Mouse (Mus musculus) cerebellum, adult (tissue): ENCODE data around the gene Sbsn.

ENCODE experiments used
- ATAC-seq: cut with Nextera tagmentation; 2 replicates; pipeline ENCODE4 v1.9.2; 2017; ENCODE audit warnings: mild to moderate bottlenecking, moderate library complexity, mixed read lengths; ENCODE audit not compliant: insufficient number of reproducible peaks, low FRiP score, low TSS enrichment

The Sbsn gene

DNA sequence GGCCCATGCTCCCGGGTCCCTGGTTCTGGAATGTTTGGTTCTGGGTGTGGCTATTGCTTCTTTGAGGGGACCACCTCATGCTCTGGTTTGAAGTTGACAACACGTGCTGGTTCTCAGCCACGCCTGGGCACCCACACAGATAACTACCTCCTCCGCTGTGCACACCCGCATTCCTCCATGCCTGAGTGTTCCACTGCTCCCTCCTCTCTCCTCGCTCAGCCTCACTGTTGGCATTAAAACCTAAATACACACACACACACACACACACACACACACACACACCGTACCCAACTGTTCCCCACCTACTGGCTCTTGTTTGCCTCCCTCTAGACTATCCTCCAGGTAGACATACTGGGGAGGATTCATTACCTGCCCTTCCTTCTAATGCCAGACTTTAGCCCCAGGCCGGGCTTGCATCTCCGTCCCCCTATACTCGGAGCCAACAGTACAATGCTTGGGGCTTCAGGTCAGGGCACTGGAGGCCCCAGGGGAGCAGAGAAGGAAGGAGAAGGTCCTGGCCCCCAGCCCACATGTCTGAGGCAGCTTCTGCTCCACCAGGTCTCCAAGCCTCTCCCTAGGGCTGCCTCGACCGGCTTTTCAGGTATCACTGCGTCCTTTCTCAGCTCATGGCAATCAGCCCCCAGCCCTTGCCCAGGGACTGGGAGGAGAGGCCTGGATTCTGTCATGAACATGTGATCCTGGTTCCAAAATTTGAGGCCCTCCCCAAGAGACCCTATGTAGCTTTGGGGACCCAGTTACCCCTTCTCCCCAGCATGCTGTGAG is 1.3 kb upstream of the Sbsn start:
- ATAC-seq, result no peak

DNA sequence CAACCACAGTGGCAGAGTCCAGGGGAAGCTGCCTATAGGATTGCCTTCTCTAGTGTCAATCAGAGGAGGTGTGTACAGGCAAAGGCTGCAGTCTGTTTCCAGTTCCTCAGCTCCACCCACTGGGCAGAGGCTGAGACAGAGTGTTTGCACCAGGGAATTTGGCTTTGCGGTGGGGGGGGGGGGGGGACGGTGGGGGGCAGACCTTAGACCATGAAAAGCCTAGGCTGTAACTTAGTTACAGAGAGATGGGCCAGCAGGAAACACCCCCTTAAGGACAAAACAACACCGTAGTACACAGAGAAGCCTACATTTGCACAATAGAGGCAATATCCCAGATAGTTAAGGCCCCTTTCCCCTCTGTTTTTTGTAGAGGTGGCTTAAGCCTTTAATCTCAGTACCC is 5.7 kb downstream of the Sbsn start:
- no peak for ATAC-seq

DNA sequence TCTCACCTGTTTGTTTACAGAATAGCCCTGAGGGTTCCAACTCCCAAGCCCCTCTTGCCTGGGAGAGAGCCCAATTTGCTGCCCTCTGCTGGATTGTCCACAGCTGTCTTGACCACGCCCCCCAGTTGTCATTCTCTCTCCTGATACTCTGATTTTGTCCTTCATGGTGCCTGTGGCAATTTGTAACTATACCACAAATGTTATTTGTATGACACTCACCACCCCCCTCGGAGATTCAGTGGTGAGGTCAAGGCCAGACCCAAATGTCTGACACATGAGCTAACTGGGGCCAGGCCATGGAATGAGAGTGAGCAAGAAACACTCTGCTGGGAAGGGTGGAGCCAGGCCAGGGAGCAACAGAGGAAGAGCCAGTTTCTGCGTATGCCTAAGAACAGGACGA is 7.6 kb downstream of the Sbsn start:
- ATAC-seq, result no peak

DNA sequence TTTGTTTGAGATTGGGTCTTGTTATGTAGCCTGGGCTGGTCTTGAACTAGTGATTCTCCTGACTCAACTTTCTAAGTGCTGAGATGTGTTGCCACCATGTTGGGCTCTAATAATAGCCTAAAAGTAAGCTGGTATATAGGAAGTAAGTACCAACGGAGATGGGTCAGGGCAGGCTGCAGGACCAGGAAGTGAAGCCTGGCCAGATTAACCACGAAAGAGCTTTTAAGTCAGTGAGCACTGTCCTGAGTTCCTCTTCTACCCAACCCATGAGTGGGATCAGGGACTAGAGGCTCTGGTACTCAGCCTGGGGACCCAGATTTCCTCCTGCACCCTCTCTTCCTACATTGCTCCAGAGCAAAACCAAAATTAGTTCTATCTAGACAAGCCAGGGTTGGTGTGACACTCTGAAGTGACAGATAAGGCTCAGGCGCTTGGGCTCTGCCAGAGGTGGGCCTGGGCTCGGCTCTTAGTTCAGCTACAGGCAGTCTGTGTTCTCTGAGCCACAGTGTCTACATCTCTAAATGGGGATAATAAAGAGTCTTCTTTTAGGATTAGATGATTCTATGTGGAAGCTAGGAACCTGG is 10.6 kb downstream of the Sbsn start:
- no peak for ATAC-seq

DNA sequence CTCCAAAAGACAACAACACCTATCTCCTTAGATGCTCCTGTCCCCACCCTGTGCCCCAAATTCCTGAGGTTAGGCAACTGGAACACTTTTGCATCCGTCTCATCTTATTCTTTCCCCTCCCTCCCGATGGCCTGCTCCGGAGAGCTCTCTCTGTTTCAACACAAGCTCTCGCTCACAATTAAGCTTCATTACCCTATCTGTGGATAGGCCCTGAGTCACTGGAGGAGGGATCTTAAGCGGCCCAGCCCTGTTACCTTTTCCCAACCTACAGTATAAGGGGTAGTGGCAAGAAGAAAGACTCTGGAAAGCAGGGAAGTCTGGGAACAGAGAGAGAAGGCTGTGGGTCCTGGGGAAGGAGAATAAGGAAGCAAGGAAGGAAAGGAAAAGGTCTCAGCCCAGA is 12.2 kb downstream of the Sbsn start, which contains the start of gene Dmkn:
Dmkn (plus strand) TSS at position 301 of the 400 bp plus-strand sequence.
- no peak for ATAC-seq

DNA sequence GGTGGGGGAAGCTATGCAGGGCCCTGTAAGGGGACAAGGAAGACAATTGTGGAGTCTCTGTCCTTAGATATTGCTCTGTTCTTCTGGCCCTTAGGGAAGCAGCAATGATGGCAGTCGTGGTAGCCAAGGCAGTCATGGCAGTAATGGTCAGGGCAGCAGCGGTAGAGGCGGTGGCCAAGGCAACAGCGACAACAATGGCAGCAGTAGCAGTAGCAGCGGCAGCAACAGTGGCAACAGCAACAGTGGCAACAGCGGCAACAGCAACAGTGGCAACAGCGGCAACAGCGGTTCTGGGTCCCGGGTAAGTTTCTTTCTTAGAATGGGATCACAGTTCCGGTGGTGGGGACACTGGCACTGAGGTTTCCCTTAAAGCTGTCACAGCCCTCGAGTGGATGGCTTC is 13.9 kb downstream of the Sbsn start:
- ATAC-seq, result no peak

DNA sequence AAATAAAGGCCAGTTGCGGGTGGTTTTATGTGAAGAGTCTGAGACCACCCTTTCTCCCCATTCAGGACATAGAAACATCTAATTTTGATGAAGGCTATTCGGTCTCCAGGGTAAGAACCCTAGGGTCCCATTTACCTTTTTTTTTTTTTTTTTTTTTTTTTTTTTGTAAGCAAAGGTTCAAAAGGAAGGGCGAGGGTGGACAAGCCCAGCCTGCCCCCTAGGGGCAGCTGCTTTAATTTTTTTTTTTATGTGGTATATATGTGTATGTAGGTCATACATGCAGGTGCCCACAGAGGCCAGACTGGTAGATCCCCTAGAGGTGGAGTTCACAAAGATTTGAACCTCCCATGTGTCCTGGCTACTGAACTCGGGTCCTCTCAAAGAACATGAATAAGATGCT is 15.1 kb downstream of the Sbsn start:
- no peak for ATAC-seq

DNA sequence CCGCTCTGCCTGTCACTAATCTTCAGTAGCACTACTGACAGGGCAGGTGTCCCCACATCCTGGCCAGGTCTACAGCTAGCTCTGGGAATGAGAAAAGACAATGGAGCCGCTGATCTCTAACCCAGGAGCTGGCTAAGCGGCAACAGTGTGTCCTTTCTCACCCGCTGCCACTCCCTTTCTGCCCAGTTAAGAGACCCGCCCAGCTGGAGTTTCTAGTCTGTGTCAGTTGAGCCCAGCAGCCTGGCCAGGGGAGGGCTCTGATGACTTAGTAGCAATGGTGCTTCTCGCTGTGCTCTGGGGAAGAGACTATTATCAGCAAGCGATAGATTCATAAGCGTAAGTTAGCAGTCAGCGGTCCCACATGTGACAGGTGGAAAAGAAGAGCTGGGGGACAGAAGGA is 18.0 kb downstream of the Sbsn start:
- ATAC-seq, result no peak

DNA sequence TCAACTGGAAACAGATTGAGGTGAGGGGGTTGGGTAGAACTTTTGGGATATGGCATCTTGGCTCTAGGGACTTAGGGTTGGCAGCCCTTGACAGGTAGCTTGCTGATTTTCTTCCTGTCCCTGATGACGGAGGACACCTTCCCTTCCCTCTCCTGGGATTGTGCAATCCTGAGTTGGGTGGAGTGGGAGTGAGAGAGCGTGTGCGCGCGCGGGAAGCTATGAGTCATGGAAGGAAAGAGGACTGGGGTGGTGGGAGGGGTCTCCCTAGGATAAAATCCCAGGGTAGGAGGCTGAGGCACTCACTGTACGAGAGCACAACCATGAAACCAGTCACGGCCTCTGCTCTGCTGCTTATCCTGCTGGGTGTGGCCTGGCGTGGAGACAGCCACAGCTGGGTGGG is 24.8 kb downstream of the Sbsn start:
- no peak for ATAC-seq

DNA sequence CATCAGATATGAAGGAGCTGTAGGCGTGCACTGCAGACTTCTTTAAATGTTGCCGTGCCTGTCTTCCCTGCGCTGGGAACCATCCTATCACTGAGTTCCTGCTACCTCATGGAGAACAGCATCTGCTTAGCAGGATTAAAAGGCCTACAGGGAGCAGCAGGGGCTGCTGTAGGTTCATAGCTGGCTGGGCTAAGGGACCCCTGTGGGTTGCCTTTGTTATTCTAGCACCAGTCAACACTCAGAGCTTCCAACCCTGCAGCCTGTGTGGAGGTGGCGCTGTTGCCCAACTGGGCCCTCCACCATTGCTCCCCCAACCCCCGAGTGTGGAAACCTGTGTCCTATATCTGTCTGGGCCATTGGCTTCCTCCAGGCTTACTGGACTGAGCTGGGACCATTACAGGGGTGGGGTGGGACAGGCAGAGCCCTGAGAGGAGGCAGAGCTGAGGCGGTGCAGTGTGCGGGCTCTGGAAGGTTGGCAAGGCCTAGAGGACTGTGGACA is 25.9 kb downstream of the Sbsn start:
- no peak for ATAC-seq

DNA sequence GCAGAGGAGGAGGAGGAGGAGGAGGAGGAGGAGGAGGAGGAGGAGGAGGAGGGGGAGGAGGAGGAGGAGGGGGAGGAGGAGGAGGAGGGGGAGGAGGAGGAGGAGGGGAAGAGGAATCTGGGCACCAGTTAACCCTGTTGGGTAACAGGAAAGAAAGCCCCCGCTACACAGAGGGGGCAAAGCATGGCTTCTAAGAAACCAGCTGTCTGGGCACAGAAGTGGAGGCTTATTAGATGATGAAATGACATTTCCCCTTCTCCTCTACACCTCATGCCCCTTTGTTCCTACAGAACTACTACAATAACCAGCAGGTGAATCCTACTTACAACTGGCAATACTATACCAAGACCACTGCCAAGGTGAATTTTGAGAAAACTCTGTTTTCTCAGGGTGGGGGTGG is 26.6 kb downstream of the Sbsn start:
- ATAC-seq, result no peak

DNA sequence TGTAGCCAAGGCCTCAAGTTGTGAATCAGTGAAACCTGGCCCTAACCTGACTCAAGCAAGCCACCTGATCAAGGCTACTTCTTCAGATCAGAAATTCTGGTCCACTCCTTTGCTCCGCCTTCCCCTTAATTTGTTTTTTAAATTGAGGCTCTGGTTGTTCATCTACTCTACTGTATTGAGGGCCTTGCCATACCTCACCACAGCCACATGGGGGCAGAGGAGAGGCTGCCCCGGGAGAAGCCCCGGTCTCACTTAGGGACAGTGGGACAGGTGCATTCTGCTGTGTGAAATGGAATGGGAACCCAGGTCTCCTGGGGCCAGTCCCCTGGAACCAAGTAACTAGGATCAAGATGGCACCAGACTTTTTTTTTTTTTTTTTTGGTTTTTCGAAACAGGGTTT is 30.5 kb downstream of the Sbsn start:
- ATAC-seq, result no peak

DNA sequence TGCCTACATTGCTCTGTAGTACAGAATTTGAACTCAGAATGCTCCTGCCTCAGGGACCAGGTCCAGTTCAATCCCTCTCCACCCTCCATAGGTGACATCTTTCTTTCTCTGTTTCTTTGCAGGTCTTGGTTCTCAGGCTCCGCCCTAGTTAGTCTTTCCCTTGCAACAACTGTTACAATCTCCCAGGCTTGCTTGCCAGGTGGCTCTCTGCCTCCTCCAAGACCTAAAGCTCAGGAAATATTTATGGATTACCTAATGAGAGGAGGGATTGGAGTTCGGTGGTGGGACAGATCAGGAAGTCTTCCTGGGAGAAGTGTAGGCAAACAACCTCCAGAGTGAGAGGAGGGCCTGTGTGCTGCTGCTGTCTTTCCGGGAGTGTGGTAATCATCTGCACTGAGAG is 31.4 kb downstream of the Sbsn start:
- ATAC-seq, result no peak

DNA sequence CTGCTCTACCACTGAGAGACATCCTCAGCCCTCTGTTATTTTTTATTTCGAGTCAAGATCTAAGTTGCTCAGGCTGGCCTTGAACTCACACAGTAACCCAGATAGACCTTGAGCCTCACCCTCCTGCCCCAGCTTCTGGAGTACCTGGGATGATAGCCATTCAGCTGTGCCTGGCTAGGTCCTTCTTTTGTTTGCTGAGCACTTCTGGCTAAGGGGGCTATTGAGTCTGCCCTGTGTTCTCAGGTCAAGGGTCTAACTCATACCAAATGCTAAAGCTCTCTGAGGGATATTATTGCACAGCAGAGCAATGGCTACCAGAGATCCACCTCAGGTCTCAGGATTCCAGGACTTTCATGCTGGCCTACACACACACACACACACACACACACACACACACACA is 33.9 kb downstream of the Sbsn start:
- no peak for ATAC-seq

DNA sequence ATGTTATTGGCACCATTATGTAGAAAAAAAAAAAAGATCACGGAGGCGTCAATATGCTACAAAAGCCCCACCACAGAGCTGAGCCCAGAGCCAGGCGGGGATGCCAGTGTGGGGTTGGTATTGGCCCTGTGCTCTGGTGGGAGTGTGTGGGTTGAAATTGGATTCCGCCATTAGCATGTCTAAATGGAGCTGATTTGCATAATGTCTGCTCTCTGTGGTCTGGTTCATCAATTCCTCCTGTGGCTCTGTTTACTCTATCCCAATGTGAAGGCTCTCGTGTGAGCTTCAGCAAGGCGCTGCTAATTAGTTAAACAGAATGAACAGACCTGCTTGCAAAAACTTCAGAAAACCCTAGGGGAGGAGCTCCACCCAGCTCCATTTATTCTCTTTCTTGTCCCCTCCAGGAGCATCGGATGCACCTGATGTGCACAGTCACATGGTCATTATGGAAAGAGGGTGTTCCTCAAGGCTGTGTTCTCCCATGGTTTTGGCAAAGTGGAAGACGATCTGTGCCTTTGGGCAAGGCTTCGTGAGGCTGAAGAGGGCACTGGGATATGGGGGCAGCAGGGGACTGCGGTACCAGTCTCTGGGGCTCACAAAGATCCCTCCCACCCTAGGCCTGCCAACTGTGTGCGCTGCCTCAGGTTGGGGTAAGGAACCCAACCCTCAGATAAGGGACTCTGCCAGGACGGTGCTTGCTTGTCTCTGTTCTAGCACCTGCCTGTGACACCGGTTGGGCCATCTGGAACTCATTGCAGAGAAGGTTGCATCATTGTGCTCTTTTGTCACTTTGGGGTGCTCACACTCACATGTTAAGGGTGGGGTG is 34.7 kb downstream of the Sbsn start:
- no peak for ATAC-seq

DNA sequence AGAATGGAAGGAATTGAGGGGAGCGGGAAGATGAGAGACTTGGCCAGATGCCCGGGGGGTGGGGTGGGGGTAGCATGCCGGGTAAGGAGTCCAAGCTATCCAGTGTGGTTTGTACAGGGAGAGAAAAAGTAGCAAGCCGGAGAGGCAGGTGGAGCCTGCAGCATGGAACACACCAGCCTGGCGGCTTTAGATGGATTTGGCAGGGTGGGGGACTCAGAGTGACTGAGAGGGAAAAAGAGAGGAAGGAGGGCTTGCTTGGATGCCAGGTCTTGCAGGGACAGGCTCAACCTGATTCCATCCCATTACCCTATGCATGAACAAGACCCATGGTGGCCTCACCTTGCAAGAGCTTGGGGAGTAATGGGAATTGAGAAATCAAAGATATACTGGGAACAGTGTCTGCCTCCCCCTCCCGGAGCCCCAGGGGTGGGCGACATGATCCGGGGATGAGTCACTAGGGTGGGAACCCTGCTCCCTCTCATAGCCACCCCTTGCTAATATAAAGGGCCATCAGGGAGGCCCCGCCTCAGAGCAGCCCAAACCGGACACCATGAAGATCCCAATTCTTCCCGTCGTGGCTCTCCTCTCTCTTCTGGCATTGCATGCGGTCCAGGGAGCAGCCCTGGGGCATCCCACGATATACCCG is 36.2 kb downstream of the Sbsn start, which contains the start of gene Krtdap:
Krtdap (plus strand) TSS at position 520 of the 646 bp plus-strand sequence.
- no peak for ATAC-seq

DNA sequence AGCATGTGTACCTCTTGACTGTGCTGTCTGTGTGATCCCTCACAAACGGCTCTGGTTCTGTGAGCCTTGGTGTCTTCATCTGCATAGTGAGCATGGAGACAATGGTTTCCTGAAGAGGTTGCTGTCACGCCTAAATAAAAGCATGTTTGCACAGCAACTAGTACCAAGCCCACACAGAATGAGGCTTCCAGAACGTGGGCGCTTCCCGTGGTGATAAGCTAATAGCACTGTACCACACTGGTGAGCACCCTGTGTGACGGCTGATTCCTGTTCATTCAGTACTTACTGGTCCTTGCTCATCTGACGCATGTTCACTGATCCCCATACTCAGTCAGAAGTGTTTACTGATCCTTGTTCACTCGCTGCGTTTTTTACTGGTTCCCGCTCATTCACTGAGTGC is 38.9 kb downstream of the Sbsn start:
- no peak for ATAC-seq

DNA sequence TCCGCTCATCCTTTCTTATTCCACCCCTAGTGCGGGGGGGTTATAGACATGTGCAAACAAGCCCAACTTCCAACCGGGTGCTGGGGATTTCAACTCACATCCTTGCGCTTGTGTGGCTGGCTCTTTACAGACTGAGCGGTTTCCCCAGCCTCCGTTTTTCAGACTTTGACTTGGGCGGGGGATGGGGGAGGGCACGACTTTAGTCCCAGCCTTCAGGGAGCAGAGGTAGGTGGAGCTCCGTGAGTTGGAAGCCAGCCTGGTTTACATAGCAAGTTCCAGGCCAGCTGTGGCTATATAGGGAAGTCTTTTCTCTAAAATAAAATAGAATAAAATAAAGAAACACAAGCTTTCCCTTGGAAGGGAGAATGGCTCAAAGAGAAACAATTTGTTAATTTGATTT is 40.6 kb downstream of the Sbsn start:
- ATAC-seq, result no peak

DNA sequence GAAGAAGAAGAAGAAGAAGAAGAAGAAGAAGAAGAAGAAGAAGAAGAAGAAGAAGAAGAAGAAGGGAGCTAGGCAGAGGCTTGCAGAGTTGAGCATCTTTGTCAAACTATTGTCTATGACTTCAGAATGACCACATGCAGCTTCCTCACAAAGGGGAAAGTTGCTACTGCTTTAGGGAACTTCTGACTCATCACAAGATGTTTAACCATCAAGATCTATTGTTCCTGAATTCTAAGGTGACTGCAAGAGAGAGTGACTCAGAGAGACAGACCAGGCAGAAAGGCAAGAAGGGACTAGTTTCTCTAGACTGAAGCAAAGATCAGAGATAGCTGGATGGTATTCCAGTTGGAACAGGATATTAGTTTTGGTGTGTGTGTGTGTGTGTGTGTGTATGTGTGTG is 43.6 kb downstream of the Sbsn start:
- no peak for ATAC-seq

DNA sequence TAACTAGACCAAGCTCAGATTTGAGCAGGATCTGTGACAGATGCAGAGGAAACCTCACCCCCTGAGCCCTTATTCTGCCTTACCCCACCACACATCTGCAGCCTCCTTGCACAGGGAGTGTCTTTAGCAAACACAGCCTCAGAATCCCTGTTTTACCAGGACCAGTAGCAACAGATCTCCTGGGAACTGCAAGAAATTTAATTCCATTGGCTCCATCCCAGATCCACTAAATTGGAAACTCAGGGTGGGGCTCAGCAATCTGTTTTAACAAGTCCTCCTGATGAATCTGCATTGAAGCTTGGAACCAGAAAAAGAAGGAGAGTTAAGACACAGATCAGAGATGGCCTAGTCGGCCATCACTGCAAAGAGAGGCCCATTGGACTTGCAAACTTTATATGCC is 45.5 kb downstream of the Sbsn start:
- ATAC-seq, result no peak

DNA sequence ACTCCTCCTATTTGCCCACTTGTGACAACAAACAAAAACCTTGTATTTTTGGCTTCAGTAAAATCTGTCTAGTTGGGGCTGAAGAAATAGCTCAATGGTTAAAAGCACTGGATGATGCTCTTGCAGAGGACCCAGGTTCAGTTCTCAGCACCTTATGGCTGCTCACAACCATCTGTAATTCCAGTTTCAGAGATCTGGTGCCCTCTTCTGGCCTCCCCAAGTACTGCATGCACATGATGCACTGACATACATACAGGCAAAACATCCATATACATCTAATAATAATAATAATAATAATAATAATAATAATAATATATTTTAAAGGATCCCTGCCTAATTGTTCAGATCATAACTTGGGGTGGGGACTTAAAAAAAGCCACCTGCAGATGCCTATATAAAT is 49.4 kb downstream of the Sbsn start:
- no peak for ATAC-seq
